Comparison of ENCODE assay signal across 8 mouse cellular contexts in the genomic region with DNA sequence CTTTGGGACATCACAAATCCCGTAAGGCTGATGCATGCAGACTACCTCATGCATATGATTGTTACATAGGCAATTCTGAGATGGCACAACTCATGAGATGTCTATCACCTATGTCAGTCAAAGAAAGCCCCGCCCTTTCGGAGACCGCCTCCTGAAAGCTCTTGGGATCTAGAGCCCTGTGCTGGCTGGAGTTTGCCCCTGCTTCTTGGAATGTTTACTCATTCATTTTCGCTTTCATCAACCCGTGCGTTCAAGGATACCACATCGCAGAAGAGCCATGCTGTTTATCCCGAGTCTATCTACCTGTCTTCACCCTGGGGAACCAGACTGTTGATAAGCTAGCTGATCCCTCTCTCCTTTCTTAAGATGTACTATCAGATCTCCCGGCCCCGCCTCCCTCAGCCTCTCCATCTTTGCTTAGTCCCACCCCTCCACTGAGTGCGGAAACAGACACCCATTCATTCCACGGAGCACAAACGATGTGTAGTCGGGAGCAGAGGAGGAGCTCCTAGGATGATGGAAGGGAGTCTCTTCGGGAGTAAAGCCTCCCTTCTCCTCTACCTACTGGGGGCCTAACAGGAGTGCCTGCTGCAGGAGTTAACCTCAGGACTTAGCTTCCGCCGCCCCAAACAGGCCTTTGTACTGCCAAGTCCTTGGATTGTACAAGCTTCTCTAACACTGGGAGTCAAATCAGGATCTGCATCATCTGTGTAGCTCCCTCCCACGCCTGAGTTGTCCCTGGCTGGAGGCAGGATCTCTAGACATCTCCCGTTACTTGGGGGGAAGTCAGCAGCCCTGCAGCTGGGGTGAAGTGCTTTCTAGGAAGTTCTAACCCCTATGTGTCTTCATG.
DNase-seq lines count a peak whose midpoint lies in the region; ATAC-seq and TF ChIP-seq lines count a peak whose summit lies in the region.

No protein-coding gene starts in this region.

- no peak for TF ChIP-seq CTCF in heart, adult 2 months (IDR thresholded peaks at IDR 0.05)

- H3K4me2 ChIP-seq in heart, embryonic 15.5 days: peak overlapping the region; percentile 56
- H3K4me2 ChIP-seq in myocyte (ENCODE audit: low read depth): peak overlapping the region; percentile 18

- H3K9me3 ChIP-seq in heart, embryonic 15.5 days (replicated peaks): no peaks in the 10 kb centered on the region

- no peak overlapping the region for H3K9ac ChIP-seq in heart, embryonic 15.5 days
- H3K9ac ChIP-seq in heart, adult 2 months (ENCODE audit: low read depth, low read length): no peak overlapping the region

- no peak for TF ChIP-seq POLR2A in heart, adult 2 months (IDR thresholded peaks at IDR 0.05; ENCODE audit: insufficient read depth, low read depth, low read length)
- no peak for TF ChIP-seq POLR2A in myocyte (IDR thresholded peaks at IDR 0.05; ENCODE audit: insufficient read length, low read depth)

- 8% methylated on average over 20 of the region's 20 CpGs for WGBS in heart, embryonic 15.5 days
- WGBS in heart, adult 2 months: 9% methylated on average over 20 of the region's 20 CpGs

- H3K27ac ChIP-seq in heart, embryonic 15.5 days: no peak overlapping the region
- no peak overlapping the region for H3K27ac ChIP-seq in heart, adult 2 months

- intact Hi-C loops in heart, adult 2 months (cut with DNase I): loop anchor here (2.0 to 5.0 kb wide), 3 partner anchors 77 to 705 kb away; no protein-coding TSS in a partner anchor

- no peaks in the 10 kb centered on the region for H3K36me3 ChIP-seq in heart, embryonic 15.5 days
- no peaks in the 10 kb centered on the region for H3K36me3 ChIP-seq in heart, adult 2 months (ENCODE audit: control insufficient read depth, insufficient read depth, low read length)
- no peaks in the 10 kb centered on the region for H3K36me3 ChIP-seq in myocyte (ENCODE audit: control insufficient read depth, insufficient read depth)

- H3ac ChIP-seq in myocyte (ENCODE audit: control insufficient read depth, insufficient read length): no peak overlapping the region

- H3K79me2 ChIP-seq in heart, adult 2 months (replicated peaks; ENCODE audit: control insufficient read depth, insufficient read depth, low read length): no peaks in the 10 kb centered on the region
- H3K79me2 ChIP-seq in myocyte (ENCODE audit: control insufficient read depth, insufficient read depth): no peaks in the 10 kb centered on the region

- DNase-seq in heart, adult 2 months: no peak
- peak; percentile 29 for DNase-seq in cerebellum, adult 8-10 months
- peak; percentile 44 to 55 for DNase-seq in frontal cortex, postnatal 10 days (ENCODE audit: low spot score in 2 of 2)
- peak; percentile 23 to 25 for DNase-seq in layer of hippocampus, postnatal 25 days (ENCODE audit: extremely low spot score in 1 of 2, low spot score in 1 of 2)
- DNase-seq in MN1 (ENCODE audit: low spot score): no peak
- no peak for DNase-seq in urinary bladder, postnatal 4 days (ENCODE audit: low spot score in 2 of 2)

- H3K4me3 ChIP-seq in heart, embryonic 15.5 days: peak overlapping the region; percentile 29
- no peak overlapping the region for H3K4me3 ChIP-seq in heart, adult 2 months
- H3K4me3 ChIP-seq in myocyte: no peak overlapping the region

- peaks cover 34% of the 10 kb centered on the region for H3K27me3 ChIP-seq in heart, embryonic 15.5 days
- peaks cover 4% of the 10 kb centered on the region; the same call in 1 of the 2 replicates for H3K27me3 ChIP-seq in heart, adult 2 months (ENCODE audit: control insufficient read depth, insufficient read depth, low read length)
- H3K27me3 ChIP-seq in myocyte (ENCODE audit: control insufficient read depth, insufficient read depth, insufficient read length): peaks cover 6% of the 10 kb centered on the region

- ATAC-seq in heart, embryonic 15.5 days (replicated peaks; ENCODE audit: insufficient number of reproducible peaks, insufficient read depth, low FRiP score, low read depth): no peak

- H3K4me1 ChIP-seq in heart, embryonic 15.5 days (replicated peaks): peaks cover 11% of the 10 kb centered on the region
- no peaks in the 10 kb centered on the region for H3K4me1 ChIP-seq in heart, adult 2 months (ENCODE audit: control insufficient read depth, insufficient read depth, low read length)

- TF ChIP-seq EP300 in heart, adult 2 months (IDR thresholded peaks at IDR 0.05; ENCODE audit: insufficient read depth, low read depth, low read length): no peak

TF ChIP-seq in myocyte, 11 proteins besides CTCF, POLR2A, EP300 and RAD21:
- TF ChIP-seq REST (IDR thresholded peaks at IDR 0.05; ENCODE audit: insufficient read depth, insufficient read length) (no peak), POLR2AphosphoS2 (IDR thresholded peaks at IDR 0.05; ENCODE audit: insufficient read length, low read depth) (no peak), CEBPB (IDR thresholded peaks at IDR 0.05; ENCODE audit: insufficient read depth, poor library complexity, severe bottlenecking) (no peak), MYOD1 (IDR thresholded peaks at IDR 0.05; ENCODE audit: control insufficient read depth in 1 of 3, insufficient read length in 2 of 3, low read depth in 2 of 3) (no peak), TCF3 (IDR thresholded peaks at IDR 0.05; ENCODE audit: insufficient read length, low read depth) (no peak), USF1 (IDR thresholded peaks at IDR 0.05; ENCODE audit: low read depth) (no peak), E2F4 (IDR thresholded peaks at IDR 0.05; ENCODE audit: insufficient read depth) (no peak), MAX (IDR thresholded peaks at IDR 0.05; ENCODE audit: low read depth) (no peak), MYOG (IDR thresholded peaks at IDR 0.05; ENCODE audit: control insufficient read depth in 1 of 3, insufficient read depth in 1 of 3, insufficient read length in 2 of 3, low read depth in 2 of 3) (no peak), SRF (IDR thresholded peaks at IDR 0.05; ENCODE audit: control insufficient read depth, insufficient read length, low read depth) (no peak), TCF12 (IDR thresholded peaks at IDR 0.05; ENCODE audit: insufficient read depth, poor library complexity, severe bottlenecking) (no peak)
TF ChIP-seq in myocyte: peak in this region for 0.

Comparison
In these comparisons a context has a peak if more than half of its experiments do, and no peak if none do; other contexts are left out.
1. DNase-seq: peak in cerebellum, adult 8-10 months (single experiment), frontal cortex, postnatal 10 days (2 of 2) and layer of hippocampus, postnatal 25 days (2 of 2); none in heart, adult 2 months (0 of 2), MN1 (single experiment) and urinary bladder, postnatal 4 days (0 of 2).